Mouse (Mus musculus) right cerebral cortex, postnatal 36 days (tissue): ENCODE measurements around the gene Ushbp1.

Experiments
- DNase-seq, 2 experiments: peaks; one replicate each; pipeline ENCODE4 v3.0.0; 2022; ENCODE audit warnings: low spot score in 2 of 2, mixed read lengths in 1 of 2

Ushbp1 gene

GRCm38 (mm10) chr8:71394481-71394880 is 1.1 kb downstream of the Ushbp1 start:
- DNase-seq, result peak in 1 of 2 experiments; percentile 0

DNA sequence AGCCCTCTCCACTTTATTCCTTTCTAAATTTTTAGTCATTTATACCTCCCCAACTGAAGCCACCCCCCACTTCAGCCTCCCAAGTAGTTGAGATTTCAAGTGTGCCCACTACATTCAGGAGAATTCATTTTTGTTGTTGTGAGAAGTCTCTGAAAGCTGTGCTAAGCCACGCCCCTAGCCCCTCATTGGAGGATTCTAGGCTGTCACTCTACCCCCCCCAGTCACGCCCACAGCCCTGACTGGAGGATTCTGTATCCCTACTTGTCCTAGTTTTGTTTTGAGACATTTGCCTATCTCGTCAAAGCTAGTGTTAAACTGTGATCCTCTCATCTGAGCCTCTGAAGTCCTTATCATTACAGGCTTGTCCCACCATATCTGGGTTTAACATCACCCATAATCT is 2.7 kb downstream of the Ushbp1 start:
- no peak for DNase-seq

DNA sequence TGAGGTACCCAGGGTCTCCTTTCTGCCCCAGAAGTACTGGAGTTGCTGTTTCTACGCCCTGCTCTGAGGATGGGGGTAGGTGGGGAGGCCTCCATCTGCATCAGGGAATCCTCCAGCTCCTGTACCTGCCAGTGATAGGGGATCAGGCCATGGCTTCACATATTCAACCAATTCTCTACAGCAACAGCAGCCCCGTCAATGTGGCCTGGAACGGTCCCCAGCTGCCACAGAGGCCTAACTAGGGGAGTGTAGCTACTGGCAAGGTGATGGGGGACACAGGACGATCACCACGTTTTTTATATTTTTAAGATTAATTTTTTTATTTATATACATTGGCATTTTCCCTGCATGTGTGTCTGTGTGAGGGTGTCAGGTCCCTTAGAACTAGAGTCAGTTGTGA is 3.2 kb downstream of the Ushbp1 start:
- no peak for DNase-seq

DNA sequence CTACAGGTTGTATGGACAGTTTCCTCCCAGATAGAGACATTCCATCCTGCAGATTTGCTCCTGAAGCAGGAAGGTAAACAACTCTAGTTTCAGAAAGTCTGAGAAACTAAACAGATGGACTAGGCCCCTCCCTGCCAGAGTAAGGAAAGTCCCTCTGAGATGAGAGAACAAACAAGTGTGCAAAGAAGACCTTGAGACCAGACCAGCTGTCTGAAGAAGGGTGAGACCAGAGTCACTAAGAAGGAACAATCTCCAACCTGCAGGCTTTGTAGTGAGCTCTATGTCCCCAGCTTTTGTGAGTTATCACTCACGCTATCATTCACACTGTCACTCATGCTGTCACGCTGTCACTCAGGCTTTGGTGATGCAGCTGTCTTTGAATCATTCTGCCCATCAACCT is 3.9 kb downstream of the Ushbp1 start:
- no peak for DNase-seq

DNA sequence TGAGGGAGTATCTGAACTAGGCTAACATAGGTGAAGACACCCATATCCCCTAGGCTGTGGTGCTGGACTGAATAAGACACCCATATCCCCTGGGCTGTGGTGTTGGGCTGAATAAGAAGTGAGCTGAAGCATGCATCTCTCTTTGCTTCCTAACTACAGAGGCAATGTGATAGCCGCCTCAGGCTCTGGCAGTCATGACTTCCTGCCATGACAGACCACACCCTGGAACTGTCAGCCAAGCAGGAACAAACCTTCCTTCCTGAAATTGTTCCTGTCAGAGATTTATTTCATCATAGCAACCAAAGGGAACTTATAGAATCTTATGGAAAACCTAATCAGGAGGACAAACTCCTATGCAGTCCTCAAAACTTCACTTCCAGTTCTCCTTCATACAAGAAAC is 7.3 kb downstream of the Ushbp1 start:
- DNase-seq, result no peak

DNA sequence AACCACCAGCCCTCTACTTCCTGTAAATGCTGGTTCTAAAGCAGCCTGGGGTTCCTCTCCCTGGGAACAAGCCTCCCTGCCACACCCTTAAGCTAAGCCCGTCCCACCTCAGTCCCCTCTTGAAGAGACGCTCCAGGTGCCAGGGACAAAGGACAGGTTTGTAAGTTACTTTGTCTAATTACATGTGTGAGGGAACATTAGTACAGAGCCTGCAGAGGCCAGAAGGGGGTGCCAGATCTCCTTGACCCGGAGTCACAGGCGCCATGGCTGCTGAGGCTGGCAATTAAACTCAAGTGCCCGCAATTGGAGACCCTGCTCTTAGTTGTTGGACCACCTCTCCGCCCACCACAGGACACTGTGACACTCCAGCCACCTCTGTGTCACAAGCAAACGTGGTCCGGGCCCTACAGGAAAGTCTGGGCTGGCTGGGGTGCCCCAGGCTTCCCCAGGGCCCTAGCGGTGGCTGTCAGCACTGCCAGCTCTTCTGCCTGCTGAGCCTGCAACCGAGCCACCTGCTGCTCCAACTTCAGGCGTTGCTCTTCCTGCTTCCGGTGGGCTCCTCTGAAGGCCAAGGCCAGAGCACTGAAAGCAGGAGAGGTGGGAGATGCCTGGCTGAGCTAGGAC is 10.3 kb downstream of the Ushbp1 start:
- no peak for DNase-seq

- DNase-seq, result no peak
Observed at GRCm38 (mm10) chr8:71383860-71384259, 11.7 kb downstream of the Ushbp1 start.

DNA sequence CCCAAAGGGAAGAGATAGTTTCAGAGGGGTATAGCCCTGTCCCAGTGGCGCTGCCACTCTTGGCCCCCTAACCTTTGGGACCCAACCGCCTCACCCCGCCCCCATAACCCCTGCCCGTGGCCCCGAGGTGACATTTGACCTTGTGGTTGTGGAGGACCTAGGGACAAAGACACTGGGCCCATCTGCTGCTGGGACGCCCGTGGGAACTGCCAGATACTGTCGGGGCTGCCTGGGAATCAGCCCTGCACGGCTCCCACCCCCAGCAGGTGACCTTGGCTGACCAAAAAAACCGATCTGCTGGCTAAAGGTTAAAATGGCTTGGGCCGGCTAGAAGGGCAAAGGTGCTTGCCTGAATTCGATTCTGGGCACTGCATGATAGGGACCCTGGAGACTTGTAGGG is 12.2 kb downstream of the Ushbp1 start:
- DNase-seq, result no peak

GRCm38 (mm10) chr8:71381971-71382961 is 13.3 kb downstream of the Ushbp1 start:
- DNase-seq, result peak; percentile 66 to 72

GRCm38 (mm10) chr8:71381421-71381970 is 14.1 kb downstream of the Ushbp1 start, which contains the start of gene Nr2f6:
Nr2f6 (minus strand) TSS chr8:71381960.
- no peak for DNase-seq

DNA sequence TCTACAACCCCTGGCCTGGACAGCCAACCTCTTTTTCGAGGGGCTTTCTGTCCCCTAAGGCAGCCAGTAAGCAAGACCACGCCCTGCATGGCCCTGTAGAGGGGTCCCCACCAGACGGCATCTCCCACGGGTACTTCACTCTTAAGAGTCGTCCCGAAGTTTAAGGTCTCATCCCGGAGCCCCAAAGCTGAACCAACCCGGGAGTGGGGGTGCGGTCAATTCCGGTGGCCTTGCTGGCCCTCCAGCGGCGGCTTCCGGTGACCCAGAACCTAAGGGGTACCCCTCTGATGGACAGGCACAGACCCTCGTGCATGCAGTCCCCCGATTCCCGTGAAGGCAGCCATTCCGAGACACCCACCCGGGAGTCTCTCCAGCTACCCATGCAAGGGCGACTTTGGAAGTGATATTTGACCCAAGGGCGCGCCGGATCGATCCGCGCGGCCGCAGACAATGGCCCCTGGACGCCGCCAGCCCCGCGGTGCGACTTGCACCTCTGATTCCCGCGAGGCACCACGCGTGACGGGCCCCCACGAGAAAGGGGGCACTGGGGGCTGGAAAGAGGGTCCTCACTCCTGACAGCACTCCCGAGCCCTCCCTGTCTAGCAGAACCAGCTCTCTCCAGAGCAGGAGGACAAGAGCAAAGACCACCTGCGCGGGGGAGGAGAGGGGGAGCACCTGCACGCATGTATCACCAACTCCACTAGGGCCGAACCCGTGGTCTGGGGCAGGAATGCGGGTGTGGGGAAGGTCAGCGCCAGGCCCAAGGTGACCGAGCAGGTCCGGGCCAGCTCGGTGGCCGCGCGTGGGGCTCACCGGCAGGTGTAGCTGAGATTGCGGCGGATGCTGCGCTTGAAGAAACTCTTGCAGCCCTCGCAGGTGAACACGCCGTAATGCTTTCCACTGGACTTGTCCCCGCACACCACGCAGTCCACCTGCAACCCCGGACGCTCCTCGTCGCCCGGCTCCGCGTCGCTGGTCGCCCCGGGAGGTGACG is 15.1 kb downstream of the Ushbp1 start:
- no peak for DNase-seq

DNA sequence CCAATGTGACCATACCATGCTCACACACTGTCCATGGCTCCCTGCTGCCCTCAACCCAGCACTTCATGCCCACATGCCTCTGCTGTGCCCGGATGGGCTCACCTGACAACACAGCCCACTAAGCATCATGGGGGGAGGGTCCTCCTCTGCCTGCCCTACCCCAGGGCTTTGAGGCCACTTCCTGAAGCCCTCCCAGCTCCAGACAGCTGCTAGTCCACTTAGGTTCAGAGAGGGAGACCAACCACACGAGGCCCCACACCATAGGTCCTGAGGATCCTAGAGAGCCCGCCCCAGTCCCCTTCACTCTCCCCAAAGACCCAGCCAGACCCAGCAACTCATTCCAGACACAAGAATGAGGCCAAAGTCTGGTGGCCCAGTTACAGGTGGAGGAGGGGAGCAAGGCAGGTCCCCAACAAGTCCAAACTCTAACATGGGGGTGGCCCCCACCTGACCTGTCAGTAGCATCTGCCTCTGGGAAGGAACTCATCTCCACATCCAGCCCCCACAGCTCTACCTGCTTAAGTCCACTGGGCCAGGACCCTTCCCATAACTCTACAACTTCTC is 16.0 kb downstream of the Ushbp1 start:
- no peak for DNase-seq

GRCm38 (mm10) chr8:71379008-71379407 is 16.6 kb downstream of the Ushbp1 start:
- no peak for DNase-seq

DNA sequence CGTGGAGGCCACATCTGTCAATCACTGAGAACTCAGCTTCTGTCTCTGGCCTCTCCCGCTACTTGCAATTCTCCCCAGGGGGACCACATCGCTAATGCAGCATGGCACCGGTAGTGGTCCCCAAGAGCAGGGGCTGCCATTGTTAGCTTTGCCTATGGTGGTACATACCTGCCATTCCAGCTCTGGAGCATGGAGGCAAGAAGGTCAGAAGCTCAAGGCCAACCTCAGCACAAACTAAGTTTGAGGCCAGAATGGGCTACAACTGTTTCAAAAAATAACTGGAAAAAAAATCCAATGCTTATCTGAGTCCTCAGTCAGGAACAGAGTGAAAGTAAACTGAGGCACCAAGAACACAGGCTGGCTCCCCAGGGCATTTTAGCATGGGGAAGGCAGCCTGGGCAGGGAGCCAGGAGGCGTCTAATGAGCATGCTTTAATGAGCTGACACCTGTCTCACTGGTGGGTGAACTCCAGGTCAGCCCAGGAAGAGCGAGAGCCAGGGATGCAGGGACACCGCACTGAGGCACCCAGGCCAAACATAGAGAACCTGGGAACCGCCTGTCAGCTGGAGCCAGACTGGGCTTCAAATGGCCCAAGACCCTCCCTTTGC is 19.1 kb downstream of the Ushbp1 start:
- DNase-seq, result no peak

DNA sequence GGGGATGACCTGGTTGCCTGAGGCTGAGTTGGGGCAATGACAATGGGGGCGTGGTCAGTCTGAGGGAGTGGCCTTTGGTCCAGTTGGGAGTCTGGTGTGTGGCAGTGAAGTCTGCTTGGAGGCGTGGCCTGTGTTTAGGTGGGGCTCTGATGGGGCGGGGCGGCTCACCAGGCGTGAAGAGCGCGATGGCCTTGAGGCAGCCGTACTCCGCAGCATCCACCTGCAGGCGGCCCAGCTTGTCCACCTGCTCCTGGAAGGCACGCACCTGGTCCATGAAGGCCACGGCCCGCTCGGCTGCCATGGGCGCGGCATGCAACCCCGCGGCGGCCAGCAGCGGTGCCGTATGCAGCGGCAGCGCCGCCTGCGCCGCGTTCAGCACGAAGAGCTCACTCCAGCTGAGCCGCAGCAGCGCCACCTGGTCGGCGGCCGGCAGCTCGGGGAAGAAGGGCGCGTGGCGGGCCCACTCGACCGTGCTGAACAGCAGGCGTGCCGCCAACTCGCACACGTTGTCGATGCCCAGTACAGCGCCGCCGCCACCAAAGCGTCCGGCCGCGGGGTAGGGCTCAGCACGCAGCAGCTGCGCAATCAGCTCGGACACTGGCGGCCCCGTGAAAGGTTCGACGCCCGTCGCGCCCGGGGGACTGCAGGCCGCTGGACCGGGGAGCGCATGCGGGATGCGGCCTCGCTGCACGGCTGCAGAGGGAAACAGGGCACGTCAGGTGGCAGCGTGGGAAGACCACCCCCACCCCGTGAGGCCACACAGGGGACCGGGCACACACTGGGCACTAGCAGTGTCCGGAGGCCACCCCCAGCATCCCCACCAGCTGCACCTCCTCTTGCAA is 19.8 kb downstream of the Ushbp1 start:
- DNase-seq, result peak; percentile 61 to 68

DNA sequence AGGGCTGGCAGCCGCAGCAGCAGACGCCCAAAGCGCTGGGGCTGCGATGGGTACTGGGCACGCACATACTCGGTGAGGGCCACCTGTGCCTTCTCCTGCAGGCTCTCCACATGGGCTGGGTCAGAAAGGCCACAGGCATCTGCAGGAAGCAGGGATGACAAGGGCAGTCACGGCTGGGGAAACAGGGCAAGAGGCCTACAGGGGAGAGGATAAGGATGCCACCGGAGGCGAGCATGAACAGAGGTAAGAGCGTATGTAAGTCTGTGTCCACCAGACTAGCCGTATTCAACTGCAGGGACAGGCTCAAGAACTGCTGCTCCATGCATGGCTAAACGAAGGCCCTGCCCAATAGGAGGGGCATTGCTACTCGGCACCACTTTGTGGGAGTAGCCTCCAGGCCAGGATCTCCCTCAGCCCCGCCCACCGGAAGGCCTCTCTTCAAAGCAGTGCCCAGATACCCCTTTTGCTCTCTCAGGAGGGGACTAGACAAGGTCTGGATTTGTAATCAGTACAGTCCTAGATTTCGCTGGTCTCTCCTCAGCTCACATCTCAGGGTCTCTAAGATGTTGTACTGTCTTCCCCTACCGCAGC is 20.9 kb downstream of the Ushbp1 start:
- no peak for DNase-seq

DNA sequence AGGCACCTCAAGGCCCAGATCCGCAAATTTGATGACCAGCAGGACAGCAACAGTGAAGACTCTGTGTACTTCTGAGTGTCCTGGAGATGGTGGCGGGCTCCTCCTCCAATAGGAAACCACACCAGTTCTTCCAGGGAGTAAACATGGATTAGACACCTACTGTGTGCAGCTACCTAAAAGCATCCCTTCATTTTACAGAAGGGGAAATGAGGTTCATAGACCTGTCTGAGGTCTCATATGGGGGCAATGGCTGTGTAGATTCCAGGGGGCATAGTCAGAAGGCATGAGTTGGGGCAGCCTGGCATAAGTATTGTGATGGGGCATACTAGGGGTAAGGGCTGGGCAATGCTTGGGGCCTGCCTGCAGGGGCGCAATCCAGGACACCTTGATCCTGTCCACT is 22.6 kb downstream of the Ushbp1 start:
- no peak for DNase-seq

GRCm38 (mm10) chr8:71372427-71372826 is 23.2 kb downstream of the Ushbp1 start:
- DNase-seq, result no peak

- peak; percentile 98 to 99 for DNase-seq
Observed at GRCm38 (mm10) chr8:71371236-71371848, 24.3 kb downstream of the Ushbp1 start, which contains the start of gene Ocel1. Ocel1 (plus strand) TSS chr8:71371298.
